Comparison of ENCODE assay signal across 25 mouse cellular contexts in genomic region chr19:38758056-38758455, GRCm38 (mm10).
A peak's percentile ranks its signal among the peaks of the same experiment; 100 is the strongest.
DNase-seq lines count a peak whose midpoint lies in the region; ATAC-seq and TF ChIP-seq lines count a peak whose summit lies in the region.
"Had no signal": no experiment of that assay in that cellular context is flagged by ENCODE, and none has a peak within 500 bp of the region (broad histone marks: within the 10 kb centered on the region; RNA-seq: fewer than 3 reads in every experiment).

No protein-coding gene starts in this region.

- H3K4me1 ChIP-seq in kidney, postnatal 0 days (replicated peaks; ENCODE audit: insufficient read depth, low read length): 0 out of 2 replicates have a peak, but pooled peaks cover 3% of the 10 kb centered on the region
- H3K4me1 ChIP-seq in kidney, embryonic 14.5 days (ENCODE audit: control insufficient read depth, insufficient read depth, low read length): 0 out of 2 replicates have a peak, but pooled peaks cover 2% of the 10 kb centered on the region
- H3K4me1 ChIP-seq in embryonic fibroblast, embryonic 13.5 days (ENCODE audit: control insufficient read depth, insufficient read depth, low read length): peaks cover 3% of the 10 kb centered on the region
- H3K4me1 ChIP-seq: forebrain, embryonic 12.5 days; liver, embryonic 13.5 days; neural tube, embryonic 12.5 days had no signal

- DNase-seq in gastrocnemius, adult 2 months: no peak
- DNase-seq in gastrocnemius, postnatal 14 days: no peak
- peak; percentile 37 for DNase-seq in kidney, postnatal 0 days (ENCODE audit: low spot score)
- peak; percentile 72 for DNase-seq in 3T3-L1 (ENCODE audit: low read depth, low spot score)
- DNase-seq in spleen, postnatal 36 days (ENCODE audit: low spot score in 2 of 2): no peak
- no peak for DNase-seq in urinary bladder, adult 2 months (ENCODE audit: low spot score)
- DNase-seq: adrenal gland, postnatal 14 days; cerebellum, adult 8-10 months; cerebellum, postnatal 36 days; heart, postnatal 36 days; kidney, adult 18-20 months; kidney, postnatal 25 days; liver, embryonic 13.5 days; lung, adult 2 months; lung, postnatal 36 days; midbrain, embryonic 14.5 days had no signal

- H3K27ac ChIP-seq in gastrocnemius, adult 2 months: peak overlapping the region; percentile 28; the same call in 1 of the 2 replicates
- H3K27ac ChIP-seq in kidney, postnatal 0 days: no peak overlapping the region
- H3K27ac ChIP-seq in kidney, embryonic 14.5 days (ENCODE audit: low read depth, low read length): no peak overlapping the region
- peak overlapping the region; percentile 47; the same call in 1 of the 2 replicates for H3K27ac ChIP-seq in embryonic fibroblast, embryonic 13.5 days (ENCODE audit: insufficient read depth, low read length)
- H3K27ac ChIP-seq: forebrain, embryonic 12.5 days; heart, embryonic 10.5 days; hindbrain, embryonic 14.5 days; layer of hippocampus, adult 2 months; liver, embryonic 13.5 days; neural tube, embryonic 12.5 days had no signal

- 60% methylated on average over 5 of the region's 5 CpGs for WGBS in kidney, postnatal 0 days
- 76% methylated on average over 5 of the region's 5 CpGs for WGBS in kidney, embryonic 14.5 days

- no peak for TF ChIP-seq CTCF in gastrocnemius, adult 2 months (IDR thresholded peaks at IDR 0.05)
- no peak for TF ChIP-seq CTCF in kidney, postnatal 0 days (IDR thresholded peaks at IDR 0.05; ENCODE audit: low read depth)
- TF ChIP-seq CTCF in embryonic fibroblast, embryonic 13.5 days (IDR thresholded peaks at IDR 0.05; ENCODE audit: borderline replicate concordance, insufficient read depth, low read length): no peak

- H3K4me2 ChIP-seq in kidney, postnatal 0 days (ENCODE audit: low read length): no peak overlapping the region
- no peak overlapping the region for H3K4me2 ChIP-seq in kidney, embryonic 14.5 days (replicated peaks; ENCODE audit: low read depth, low read length)
- H3K4me2 ChIP-seq: forebrain, embryonic 12.5 days; hindbrain, embryonic 14.5 days; liver, embryonic 13.5 days; neural tube, embryonic 12.5 days had no signal

- H3K27me3 ChIP-seq in kidney, postnatal 0 days (ENCODE audit: insufficient read depth, low read length): no peaks in the 10 kb centered on the region
- no peaks in the 10 kb centered on the region for H3K27me3 ChIP-seq in kidney, embryonic 14.5 days (ENCODE audit: control insufficient read depth, insufficient read depth, low read length)
- H3K27me3 ChIP-seq: forebrain, embryonic 12.5 days; liver, embryonic 13.5 days; neural tube, embryonic 12.5 days had no signal

- H3K9me3 ChIP-seq in kidney, postnatal 0 days (replicated peaks; ENCODE audit: low read length): no peaks in the 10 kb centered on the region
- no peaks in the 10 kb centered on the region for H3K9me3 ChIP-seq in kidney, embryonic 14.5 days (ENCODE audit: control insufficient read depth, low read length)
- H3K9me3 ChIP-seq: forebrain, embryonic 12.5 days; heart, embryonic 10.5 days; liver, embryonic 13.5 days; neural tube, embryonic 12.5 days had no signal

- TF ChIP-seq POLR2A in embryonic fibroblast, embryonic 13.5 days (IDR thresholded peaks at IDR 0.05; ENCODE audit: low read depth, low read length): no peak

- H3K36me3 ChIP-seq in kidney, postnatal 0 days (ENCODE audit: insufficient read depth, low read length): no peaks in the 10 kb centered on the region
- no peaks in the 10 kb centered on the region for H3K36me3 ChIP-seq in kidney, embryonic 14.5 days (ENCODE audit: control insufficient read depth, insufficient read depth, low read length)
- H3K36me3 ChIP-seq: forebrain, embryonic 12.5 days; heart, embryonic 10.5 days; liver, embryonic 13.5 days had no signal

- no peak for ATAC-seq in kidney, postnatal 0 days (replicated peaks; ENCODE audit: low FRiP score, low read depth)
- no peak for ATAC-seq in kidney, embryonic 14.5 days (ENCODE audit: low FRiP score, low TSS enrichment)
- ATAC-seq: inflammation-experienced regulatory T-cells, adult 6 months had no signal

- H3K9ac ChIP-seq in kidney, postnatal 0 days (ENCODE audit: low read depth, low read length): no peak overlapping the region
- no peak overlapping the region for H3K9ac ChIP-seq in kidney, embryonic 14.5 days (ENCODE audit: low read depth, low read length)
- H3K9ac ChIP-seq: forebrain, embryonic 12.5 days; hindbrain, embryonic 14.5 days; liver, embryonic 13.5 days; neural tube, embryonic 12.5 days had no signal

- intact Hi-C loops in gastrocnemius, adult 2 months (cut with DNase I): no loop called here
- intact Hi-C loops in gastrocnemius, postnatal 14 days (cut with DNase I; ENCODE audit: low total_unique reads): no loop called here

- H3K4me3 ChIP-seq in gastrocnemius, adult 2 months: no peak overlapping the region
- no peak overlapping the region for H3K4me3 ChIP-seq in kidney, postnatal 0 days (replicated peaks; ENCODE audit: low read depth, low read length)
- no peak overlapping the region for H3K4me3 ChIP-seq in kidney, embryonic 14.5 days (ENCODE audit: low read length)
- H3K4me3 ChIP-seq in embryonic fibroblast, embryonic 13.5 days (ENCODE audit: insufficient read depth, low read length): no peak overlapping the region
- H3K4me3 ChIP-seq: erythroblast, embryonic 14.5 days; forebrain, embryonic 12.5 days; heart, embryonic 10.5 days; layer of hippocampus, adult 2 months; liver, embryonic 13.5 days; neural tube, embryonic 12.5 days had no signal

Comparison
In these comparisons a context has a peak if more than half of its experiments do, and no peak if none do; other contexts are left out.
1. DNase-seq: peak in kidney, postnatal 0 days (single experiment) and 3T3-L1 (single experiment); none in gastrocnemius, adult 2 months (single experiment), gastrocnemius, postnatal 14 days (single experiment), spleen, postnatal 36 days (0 of 2) and urinary bladder, adult 2 months (single experiment).
2. H3K27ac ChIP-seq: peak in gastrocnemius, adult 2 months (single experiment) and embryonic fibroblast, embryonic 13.5 days (single experiment); none in kidney, postnatal 0 days (single experiment) and kidney, embryonic 14.5 days (single experiment).